Mouse (Mus musculus) hindbrain, embryonic 16.5 days (tissue): Measurements from ENCODE around the gene Alkbh1. TPM values are rescaled to one million over a fixed set of nuclear protein-coding genes. Genes with fewer than 3 reads are reported as not detected.
A peak's percentile ranks its signal among the peaks of the same experiment; 100 is the strongest.

ENCODE experiments used
- microRNA-seq: library from miRNA; unstranded; fragments of <30 nt; microRNA quantifications from one replicate; pipeline ENCODE4, GENCODE M21; 2017
- polyA plus RNA-seq: library from polyadenylated mRNA; unstranded; fragments of >200 nt; fragmentation: Nextera tagmentation; extraction: Ambion mirVana; gene quantifications from 2 replicates; pipeline ENCODE4 v1.2.1, GENCODE M21; 2015

The Alkbh1 gene
- polyA plus RNA-seq, 1 experiment from 2014 or later: 35.4 TPM

Small RNA genes within 50 kb of the gene (microRNA-seq; reads per million reads assigned to microRNA genes)
- 47.1 reads per million, percentile 40 among the genes with 10 or more reads in this experiment for gene Mir3068

Other genes starting within 250 kb of the Alkbh1 start
- gene Samd15, start 244.3 kb downstream of the Alkbh1 start, polyA plus RNA-seq: 1.7 and 1.9 TPM in 2 replicates
- 4.2 and 5.0 TPM in 2 replicates for gene Tmed8, start 243.6 kb downstream of the Alkbh1 start, polyA plus RNA-seq
- gene Noxred1, start 205.3 kb downstream of the Alkbh1 start, polyA plus RNA-seq: 0.94 and 0.96 TPM in 2 replicates
- 52.1 and 55.4 TPM in 2 replicates for gene Vipas39, start 177.8 kb downstream of the Alkbh1 start, polyA plus RNA-seq
- gene Ahsa1, start 177.5 kb downstream of the Alkbh1 start, polyA plus RNA-seq: 213 and 222 TPM in 2 replicates
- 1.1 and 1.4 TPM in 2 replicates for gene Ism2, start 144.3 kb downstream of the Alkbh1 start, polyA plus RNA-seq
- gene Sptlc2, start 55.7 kb downstream of the Alkbh1 start, polyA plus RNA-seq: 64.8 and 68.5 TPM in 2 replicates
- gene Slirp, start 121 bp downstream of the Alkbh1 start, polyA plus RNA-seq: 185 and 200 TPM in 2 replicates
- 92.7 and 99.0 TPM in 2 replicates for gene Snw1, start 28.3 kb upstream of the Alkbh1 start, polyA plus RNA-seq
- not detected in 2 replicates for gene Gm5788, start 50.7 kb upstream of the Alkbh1 start, polyA plus RNA-seq
- gene Gm8300, start 70.3 kb upstream of the Alkbh1 start, polyA plus RNA-seq: not detected in 2 replicates
- gene Oog1, start 158.7 kb upstream of the Alkbh1 start, polyA plus RNA-seq: not detected in 2 replicates
- not detected in 2 replicates for gene Gm4027, start 174.9 kb upstream of the Alkbh1 start, polyA plus RNA-seq
- not detected in 2 replicates for gene Gm16381, start 200.6 kb upstream of the Alkbh1 start, polyA plus RNA-seq